Mouse (Mus musculus): ENCODE measurements at regions not wholly inside any gene's neighbourhood (a gene's known extent, or its start where the extent isn't known, plus 50 kb on each side); places are given as distances from the start of the nearest gene placed in this dataset.

DNA sequence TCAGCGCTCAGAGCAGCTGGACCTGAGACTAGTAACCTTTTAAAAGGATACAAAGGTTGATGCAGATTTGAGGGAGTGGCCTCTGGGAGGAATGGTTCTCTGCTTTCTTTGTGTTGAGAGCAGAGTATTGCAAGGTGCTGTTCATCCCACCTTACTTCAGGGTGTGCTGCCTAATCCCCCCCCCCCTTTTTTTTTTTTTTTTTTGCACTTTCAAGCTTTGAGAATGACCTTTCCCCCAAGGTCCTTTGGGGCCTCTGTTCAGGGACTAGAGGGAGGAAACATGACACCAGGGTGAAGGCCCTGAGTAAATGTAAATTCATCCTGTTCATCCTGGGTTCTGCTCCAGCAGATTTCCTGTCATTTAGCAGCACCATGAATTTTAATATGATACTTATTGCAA, 204.4 kb upstream of the Clec14a start:
- DNase-seq (ENCODE audit: extremely low read depth, low read depth, low spot score): no peak

DNA sequence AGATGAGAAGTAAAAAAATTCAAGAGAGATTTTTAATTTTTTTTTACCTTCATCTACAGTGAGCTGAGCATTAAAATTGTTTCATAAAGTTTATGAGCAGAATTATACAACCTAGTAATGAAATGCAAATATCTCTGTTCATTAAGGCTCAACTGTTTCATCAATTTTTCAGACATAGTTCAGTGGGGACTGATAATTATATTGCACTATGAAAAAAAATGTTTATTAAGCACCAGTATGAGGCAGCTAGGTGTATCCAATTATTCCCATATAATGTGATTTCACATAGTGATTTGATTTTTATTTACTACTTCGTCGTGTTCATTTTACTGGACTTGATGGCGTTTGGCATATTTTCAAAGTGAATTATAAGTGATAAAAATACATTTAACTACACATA, 191.4 kb upstream of the Clec14a start:
- DNase-seq (ENCODE audit: extremely low read depth, low read depth, low spot score): no peak

- no peak for DNase-seq (ENCODE audit: extremely low read depth, low read depth, low spot score)
Measured at GRCm38 (mm10) chr12:58454828-58455227, 185.7 kb upstream of the Clec14a start.

- no peak for DNase-seq (ENCODE audit: extremely low read depth, low read depth, low spot score)
Measured at GRCm38 (mm10) chr12:58443007-58443406, 173.9 kb upstream of the Clec14a start.

DNA sequence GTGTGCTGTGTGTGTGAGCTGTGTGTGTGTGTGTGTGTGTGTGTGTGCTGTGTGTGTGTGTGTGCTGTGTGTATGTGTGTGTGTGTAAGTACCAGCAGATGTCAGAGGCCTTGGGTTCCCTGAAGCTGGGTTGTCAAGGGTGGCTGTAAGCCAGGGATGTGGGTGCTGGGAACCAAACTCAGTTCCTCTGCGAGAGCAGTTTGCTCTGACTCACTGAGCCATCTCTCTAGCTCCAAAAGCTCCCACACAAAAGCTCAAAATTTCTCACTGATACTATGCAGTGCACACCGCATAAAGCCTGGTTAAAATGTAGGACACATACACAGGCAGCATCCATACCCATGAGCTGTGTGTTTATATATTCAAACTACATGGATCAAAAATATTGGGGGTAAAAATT, 172.9 kb upstream of the Clec14a start:
- no peak for DNase-seq (ENCODE audit: extremely low read depth, low read depth, low spot score)

DNA sequence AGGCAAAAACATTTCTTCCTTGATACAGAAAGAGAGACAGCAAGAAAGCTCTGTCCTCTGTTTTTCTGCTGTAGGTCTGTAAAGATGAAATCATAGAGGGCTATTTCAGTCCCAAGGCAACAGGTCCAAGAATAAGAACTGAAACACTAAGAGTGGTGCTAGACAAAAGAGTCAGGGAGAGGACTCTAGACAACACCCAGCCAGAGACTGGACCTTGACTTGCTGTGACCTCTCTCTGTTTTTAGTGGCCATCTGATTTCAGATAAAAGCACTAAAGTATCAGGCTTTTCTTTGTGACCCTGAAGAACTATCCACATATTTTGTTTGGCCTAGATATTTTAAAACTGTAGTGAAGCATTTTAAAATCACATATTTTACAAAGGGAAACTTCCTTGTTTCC, 171.6 kb upstream of the Clec14a start:
- no peak for DNase-seq (ENCODE audit: extremely low read depth, low read depth, low spot score)

GRCm38 (mm10) chr12:58437031-58437430, 167.9 kb upstream of the Clec14a start:
- DNase-seq (ENCODE audit: extremely low read depth, low read depth, low spot score): no peak

DNA sequence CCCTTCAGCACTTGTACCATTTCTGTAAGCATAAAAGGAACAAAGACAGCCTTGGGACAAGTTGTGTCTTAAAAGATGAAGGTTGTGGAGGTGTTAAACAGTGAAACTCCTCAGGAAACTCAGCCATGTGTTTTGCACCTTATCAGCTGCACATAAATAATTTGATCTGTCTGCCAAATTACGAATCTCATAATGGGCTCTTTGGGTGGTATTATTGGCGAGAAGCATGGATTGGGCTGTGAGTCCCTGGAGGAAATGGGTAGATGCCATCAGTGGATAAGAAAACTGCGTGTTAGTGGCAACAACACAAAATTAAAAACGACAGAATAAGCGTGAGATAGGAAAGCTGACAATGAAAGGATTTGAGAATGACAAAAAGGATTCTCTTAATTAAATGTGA, 165.4 kb upstream of the Clec14a start:
- no peak for DNase-seq (ENCODE audit: extremely low read depth, low read depth, low spot score)

- no peak for DNase-seq (ENCODE audit: extremely low read depth, low read depth, low spot score)
Measured at GRCm38 (mm10) chr12:58429929-58430328, 160.8 kb upstream of the Clec14a start.

DNA sequence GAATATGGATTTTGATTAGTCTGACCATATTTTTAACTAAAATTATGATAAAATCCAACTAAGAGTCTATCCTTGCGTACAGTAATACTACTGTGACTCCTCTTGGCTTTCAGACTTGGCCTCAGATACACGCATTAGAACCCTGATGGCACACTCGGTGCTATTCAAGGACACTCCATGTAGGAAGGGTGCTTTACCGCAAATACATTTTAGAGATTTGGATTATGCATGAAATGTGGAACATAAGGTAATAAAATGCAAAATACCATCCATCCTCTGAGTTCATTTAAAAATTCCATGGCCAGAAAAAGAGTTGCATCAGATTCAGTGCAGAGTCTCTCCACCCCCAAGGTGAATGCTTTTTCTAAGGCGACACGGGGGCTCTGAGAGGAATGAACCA, 157.7 kb upstream of the Clec14a start:
- no peak for DNase-seq (ENCODE audit: extremely low read depth, low read depth, low spot score)

GRCm38 (mm10) chr12:58425961-58426360, 156.9 kb upstream of the Clec14a start:
- no peak for DNase-seq (ENCODE audit: extremely low read depth, low read depth, low spot score)

DNA sequence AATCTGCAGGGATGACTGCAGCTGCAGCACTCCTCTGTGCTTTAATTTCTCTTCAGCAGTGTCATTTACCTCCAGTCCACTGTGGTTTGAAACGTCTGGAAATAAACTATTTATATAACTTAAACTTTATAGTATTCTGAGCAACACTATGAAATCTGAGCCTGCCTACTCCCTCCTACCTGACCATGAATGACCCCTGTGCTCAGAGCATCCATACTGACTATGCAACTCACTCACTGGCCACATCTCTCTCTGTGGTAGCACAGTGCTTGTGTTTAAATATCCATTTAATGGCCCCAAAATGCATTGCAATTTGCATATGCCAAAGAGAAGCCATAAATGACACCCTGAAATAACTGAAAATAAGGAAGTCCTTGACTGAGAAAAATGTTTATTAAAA, 154.5 kb upstream of the Clec14a start:
- no peak for DNase-seq (ENCODE audit: extremely low read depth, low read depth, low spot score)

GRCm38 (mm10) chr12:58401904-58402303, 132.8 kb upstream of the Clec14a start:
- DNase-seq (ENCODE audit: extremely low read depth, low read depth, low spot score): no peak

GRCm38 (mm10) chr12:58360258-58360657, 91.2 kb upstream of the Clec14a start:
- no peak for DNase-seq (ENCODE audit: extremely low read depth, low read depth, low spot score)

GRCm38 (mm10) chr12:58334163-58334562, 65.1 kb upstream of the Clec14a start:
- DNase-seq (ENCODE audit: extremely low read depth, low read depth, low spot score): no peak

DNA sequence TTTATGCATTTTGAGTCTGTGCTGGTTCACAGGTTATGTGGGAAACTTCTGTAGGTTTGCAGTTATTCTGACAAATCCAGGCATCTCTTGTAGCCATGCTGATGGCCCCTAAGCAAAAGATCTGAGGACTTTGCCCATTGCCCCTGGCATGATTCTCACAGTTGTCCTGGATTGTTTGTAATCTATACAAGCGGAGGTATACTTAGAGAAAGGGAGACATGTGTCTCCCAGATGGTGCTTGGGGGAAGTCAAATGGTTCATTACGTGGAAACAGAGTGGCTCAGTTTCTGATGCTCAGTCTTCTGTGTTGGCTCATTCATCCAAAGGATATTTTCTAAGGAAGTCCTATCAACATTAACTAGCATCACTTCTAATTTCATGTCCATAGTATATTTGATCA, 60.8 kb upstream of the Clec14a start:
- DNase-seq (ENCODE audit: extremely low read depth, low read depth, low spot score): no peak

DNA sequence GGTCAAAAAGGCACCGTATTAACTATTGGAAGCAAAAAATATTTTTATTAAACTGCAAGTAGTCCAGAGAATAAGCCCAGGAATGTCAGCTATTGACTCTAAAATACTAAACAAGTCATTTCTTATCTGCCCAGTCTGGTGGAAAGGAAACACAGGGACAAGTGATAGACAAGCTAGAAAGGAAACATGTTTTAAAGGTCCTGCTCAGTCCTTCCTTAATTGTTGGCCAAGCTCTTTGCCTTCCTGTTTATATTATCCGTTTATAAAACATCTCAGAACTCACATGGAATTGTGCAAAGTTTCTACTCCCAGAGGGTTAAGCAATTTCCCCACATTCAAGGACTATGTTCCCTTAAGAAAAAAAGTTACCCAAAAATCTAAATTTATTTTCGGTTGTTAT, 54.9 kb upstream of the Clec14a start:
- no peak for DNase-seq (ENCODE audit: extremely low read depth, low read depth, low spot score)
